Mouse (Mus musculus): Measurements from ENCODE around the gene Sp9.

GRCm38 (mm10) chr2:73281048-73281661, 9.4 kb downstream of the Sp9 start:
- TF ChIP-seq CTCF (conservative IDR thresholded peaks at IDR 0.05 in 1 of 2, IDR thresholded peaks at IDR 0.05 in 1 of 2; ENCODE audit: low read depth in 2 of 2, low read length in 2 of 2) (no peak), SMC3 (IDR thresholded peaks at IDR 0.05; ENCODE audit: low read depth, low read length) (no peak), CHD1 (IDR thresholded peaks at IDR 0.05; ENCODE audit: low read depth, low read length) (no peak), MAZ (IDR thresholded peaks at IDR 0.05; ENCODE audit: low read depth, low read length) (no peak), RCOR1 (conservative IDR thresholded peaks at IDR 0.05; ENCODE audit: low read depth, low read length) (no peak), RAD21 (IDR thresholded peaks at IDR 0.05; ENCODE audit: low read depth, low read length) (no peak), POLR2A (IDR thresholded peaks at IDR 0.05; ENCODE audit: low read depth, low read length) (no peak), EP300 (IDR thresholded peaks at IDR 0.05; ENCODE audit: low read length) (no peak), ETS1 (conservative IDR thresholded peaks at IDR 0.05; ENCODE audit: low read depth, low read length) (no peak), CHD2 (IDR thresholded peaks at IDR 0.05; ENCODE audit: low read length) (no peak), USF1 (IDR thresholded peaks at IDR 0.05; ENCODE audit: low read depth, low read length) (no peak), E2F4 (IDR thresholded peaks at IDR 0.05; ENCODE audit: insufficient replicate concordance, low read depth, low read length) (no peak), NELFE (IDR thresholded peaks at IDR 0.05; ENCODE audit: low read depth, low read length) (no peak), JUND (conservative IDR thresholded peaks at IDR 0.05; ENCODE audit: low read depth, low read length) (no peak)

Data from CH12.LX (cell line).